Mouse (Mus musculus): Measurements from ENCODE around the gene Pianp.

- TF ChIP-seq CTCF (IDR thresholded peaks at IDR 0.05; ENCODE audit: low read depth, low read length): no peak
- no peak for TF ChIP-seq POLR2A (IDR thresholded peaks at IDR 0.05; ENCODE audit: insufficient read depth, low read length)
- no peak for TF ChIP-seq EP300 (IDR thresholded peaks at IDR 0.05; ENCODE audit: insufficient read depth, low read depth, low read length)
These were observed 577 bp upstream of the Pianp start for GRCm38 (mm10) chr6:124995831-124996403.
